In the genomic region with DNA sequence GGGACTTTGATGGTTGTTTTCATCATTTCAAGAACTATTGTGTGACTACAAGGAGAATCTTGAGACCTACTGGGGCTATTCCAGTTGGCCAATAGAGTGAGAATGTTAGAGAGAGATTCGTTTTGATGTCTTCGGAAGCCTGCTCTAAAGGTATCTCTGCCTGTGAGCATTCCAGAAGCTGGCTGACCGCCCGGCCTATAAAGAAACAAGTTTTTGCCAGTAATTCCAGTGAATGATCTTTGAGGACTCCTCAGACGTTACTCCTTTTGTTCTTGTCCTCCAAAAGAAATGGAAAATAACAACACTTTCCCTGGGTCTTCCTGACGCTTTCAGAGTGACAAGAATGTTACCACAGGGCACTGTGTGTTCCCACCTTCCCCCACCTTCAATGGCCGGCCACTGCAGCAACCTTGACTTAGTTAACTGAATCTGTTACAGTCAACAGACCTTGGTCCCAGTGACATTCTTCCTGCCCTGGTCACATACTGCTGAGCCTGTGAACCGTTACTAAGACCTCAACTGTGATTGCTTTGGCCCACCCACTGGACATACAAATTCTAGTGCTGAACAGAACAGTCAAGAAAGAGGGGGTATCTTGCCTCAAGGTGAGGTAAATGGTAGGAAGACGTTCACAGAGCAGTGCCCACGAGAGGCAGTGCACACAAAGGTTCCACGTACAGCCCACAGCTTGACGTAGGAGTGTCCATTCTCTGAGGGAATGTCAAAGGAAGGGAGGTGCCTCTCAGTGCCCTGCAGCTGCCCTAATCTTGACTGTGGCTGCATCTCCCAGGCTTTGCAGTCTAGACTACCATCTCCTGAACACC, we compare ENCODE assay signal across 15 mouse cellular contexts. TPM values are rescaled to one million over a fixed set of nuclear protein-coding genes. Genes with fewer than 3 reads are reported as not detected.
DNase-seq lines count a peak whose midpoint lies in the region; ATAC-seq and TF ChIP-seq lines count a peak whose summit lies in the region.
"Had no signal": no experiment of that assay in that cellular context is flagged by ENCODE, and none has a peak within 500 bp of the region (broad histone marks: within the 10 kb centered on the region; RNA-seq: fewer than 3 reads in every experiment).

No protein-coding gene starts in this region.

- TF ChIP-seq CTCF in left cerebral cortex, adult 2 months (IDR thresholded peaks at IDR 0.05) = no peak
- no peak for TF ChIP-seq CTCF in hindbrain, postnatal 0 days (IDR thresholded peaks at IDR 0.05; ENCODE audit: low read depth)

- no peak overlapping the region for H3K4me2 ChIP-seq in forebrain, embryonic 14.5 days (ENCODE audit: low read length)
- H3K4me2 ChIP-seq in forebrain, embryonic 13.5 days = no peak overlapping the region
- no peak overlapping the region for H3K4me2 ChIP-seq in hindbrain, postnatal 0 days (ENCODE audit: low read depth, low read length)
- no peak overlapping the region for H3K4me2 ChIP-seq in lung, embryonic 16.5 days (ENCODE audit: low read depth, low read length)
- H3K4me2 ChIP-seq: limb, embryonic 15.5 days; neural tube, embryonic 15.5 days had no signal

- intact Hi-C loops in left cerebral cortex, adult 2 months (cut with DNase I) = no loop called here
- intact Hi-C loops in left cerebral cortex, postnatal 36 days (cut with DNase I) = no loop called here

- 81% methylated on average over 12 of the region's 12 CpGs for WGBS in forebrain, embryonic 14.5 days
- 79% methylated on average over 12 of the region's 12 CpGs for WGBS in forebrain, embryonic 13.5 days
- 73% methylated on average over 12 of the region's 12 CpGs for WGBS in hindbrain, postnatal 0 days
- WGBS in lung, embryonic 16.5 days = 65% methylated on average over 12 of the region's 12 CpGs

- no peak for DNase-seq in forebrain, embryonic 14.5 days (ENCODE audit: low spot score)
- DNase-seq in left cerebral cortex, adult 2 months (ENCODE audit: extremely low spot score in 1 of 2, low spot score in 2 of 2) = no peak
- DNase-seq in left cerebral cortex, postnatal 36 days (ENCODE audit: low spot score in 2 of 2) = no peak
- DNase-seq in hindbrain, postnatal 0 days (ENCODE audit: low spot score) = no peak
- no peak for DNase-seq in adipocyte (ENCODE audit: low spot score)
- no peak for DNase-seq in yolk sac, embryonic 10.5 days (ENCODE audit: low spot score)
- DNase-seq: adrenal gland, adult 2 months; gastrocnemius, postnatal 36 days; thymus, postnatal 36 days had no signal

- ATAC-seq in forebrain, embryonic 14.5 days = no peak
- ATAC-seq in forebrain, embryonic 13.5 days = no peak
- no peak for ATAC-seq in hindbrain, postnatal 0 days
- ATAC-seq in lung, embryonic 16.5 days (ENCODE audit: low read depth) = peak; percentile 30; the same call in 1 of the 2 replicates

- no peak overlapping the region for H3K4me3 ChIP-seq in forebrain, embryonic 14.5 days (ENCODE audit: low read depth, low read length)
- H3K4me3 ChIP-seq in forebrain, embryonic 13.5 days = no peak overlapping the region
- H3K4me3 ChIP-seq in left cerebral cortex, adult 2 months = no peak overlapping the region
- no peak overlapping the region for H3K4me3 ChIP-seq in hindbrain, postnatal 0 days (ENCODE audit: low read length)
- no peak overlapping the region for H3K4me3 ChIP-seq in lung, embryonic 16.5 days (ENCODE audit: low read length)
- H3K4me3 ChIP-seq: limb, embryonic 15.5 days; neural tube, embryonic 15.5 days had no signal

- no peaks in the 10 kb centered on the region for H3K9me3 ChIP-seq in forebrain, embryonic 14.5 days (replicated peaks; ENCODE audit: control insufficient read depth, low read length)
- H3K9me3 ChIP-seq in forebrain, embryonic 13.5 days (replicated peaks) = no peaks in the 10 kb centered on the region
- no peaks in the 10 kb centered on the region for H3K9me3 ChIP-seq in hindbrain, postnatal 0 days (ENCODE audit: low read length)
- no peaks in the 10 kb centered on the region for H3K9me3 ChIP-seq in lung, embryonic 16.5 days (ENCODE audit: control insufficient read depth, low read length)
- H3K9me3 ChIP-seq: limb, embryonic 15.5 days; neural tube, embryonic 15.5 days had no signal

- H3K27ac ChIP-seq in forebrain, embryonic 14.5 days (ENCODE audit: low read depth, low read length) = peak overlapping the region; percentile 27; the same call in 1 of the 2 replicates
- no peak overlapping the region; the same call in 1 of the 2 replicates for H3K27ac ChIP-seq in forebrain, embryonic 13.5 days
- peak overlapping the region; percentile 18; the same call in 1 of the 2 replicates for H3K27ac ChIP-seq in left cerebral cortex, adult 2 months
- peak overlapping the region; percentile 32; the same call in 1 of the 2 replicates for H3K27ac ChIP-seq in hindbrain, postnatal 0 days
- H3K27ac ChIP-seq in lung, embryonic 16.5 days (ENCODE audit: low read length) = peak overlapping the region; percentile 49; the same call in 1 of the 2 replicates
- H3K27ac ChIP-seq: limb, embryonic 15.5 days; neural tube, embryonic 15.5 days had no signal

- no peaks in the 10 kb centered on the region for H3K27me3 ChIP-seq in forebrain, embryonic 14.5 days (replicated peaks; ENCODE audit: control insufficient read depth, insufficient read depth, low read length)
- H3K27me3 ChIP-seq in forebrain, embryonic 13.5 days = no peaks in the 10 kb centered on the region
- H3K27me3 ChIP-seq in hindbrain, postnatal 0 days (ENCODE audit: insufficient read depth, low read length) = no peaks in the 10 kb centered on the region
- no peaks in the 10 kb centered on the region for H3K27me3 ChIP-seq in lung, embryonic 16.5 days (ENCODE audit: control insufficient read depth, insufficient read depth, low read depth, low read length)
- H3K27me3 ChIP-seq: limb, embryonic 15.5 days; neural tube, embryonic 15.5 days had no signal

- no peaks in the 10 kb centered on the region for H3K36me3 ChIP-seq in forebrain, embryonic 14.5 days (ENCODE audit: control insufficient read depth, insufficient read depth, low read length)
- H3K36me3 ChIP-seq in forebrain, embryonic 13.5 days (ENCODE audit: poor library complexity, severe bottlenecking) = no peaks in the 10 kb centered on the region
- no peaks in the 10 kb centered on the region for H3K36me3 ChIP-seq in hindbrain, postnatal 0 days (ENCODE audit: insufficient read depth, low read length)
- H3K36me3 ChIP-seq in lung, embryonic 16.5 days (ENCODE audit: control insufficient read depth, insufficient read depth, low read length) = no peaks in the 10 kb centered on the region
- H3K36me3 ChIP-seq: G1E; limb, embryonic 15.5 days; neural tube, embryonic 15.5 days had no signal

- no peak overlapping the region for H3K9ac ChIP-seq in forebrain, embryonic 14.5 days (ENCODE audit: low read length)
- no peak overlapping the region for H3K9ac ChIP-seq in forebrain, embryonic 13.5 days
- no peak overlapping the region for H3K9ac ChIP-seq in hindbrain, postnatal 0 days (replicated peaks; ENCODE audit: low read length)
- H3K9ac ChIP-seq in lung, embryonic 16.5 days (ENCODE audit: low read length) = no peak overlapping the region
- H3K9ac ChIP-seq: limb, embryonic 15.5 days; neural tube, embryonic 15.5 days had no signal

- H3K4me1 ChIP-seq in forebrain, embryonic 14.5 days (ENCODE audit: control insufficient read depth, insufficient read depth, low read length) = no peaks in the 10 kb centered on the region
- H3K4me1 ChIP-seq in forebrain, embryonic 13.5 days = no peaks in the 10 kb centered on the region
- no peaks in the 10 kb centered on the region for H3K4me1 ChIP-seq in hindbrain, postnatal 0 days (ENCODE audit: insufficient read depth, low read length)
- peaks cover 4% of the 10 kb centered on the region; the same call in 1 of the 2 replicates for H3K4me1 ChIP-seq in lung, embryonic 16.5 days (replicated peaks; ENCODE audit: control insufficient read depth, insufficient read depth, low read length)
- H3K4me1 ChIP-seq: limb, embryonic 15.5 days; neural tube, embryonic 15.5 days had no signal

RNA-seq across cellular contexts. Expression of gene Ptprb, which starts 4.5 kb away (rescaled TPM):
- 1.5 and 2.5 TPM in 2 replicates for polyA plus RNA-seq in forebrain, embryonic 14.5 days (2014; fragmentation: Nextera tagmentation; extraction: Ambion mirVana)
- polyA plus RNA-seq in forebrain, embryonic 13.5 days (2015; fragmentation: Nextera tagmentation; extraction: Ambion mirVana) = 2.1 and 2.2 TPM in 2 replicates
- total RNA-seq in left cerebral cortex, adult 2 months (2021) = 10 to 100 TPM; 17.0 to 19.8 TPM
- total RNA-seq in left cerebral cortex, postnatal 36 days (2021) = 10 to 100 TPM; 17.5 to 20.6 TPM
- 8.1 and 8.8 TPM in 2 replicates for total RNA-seq in hindbrain, postnatal 0 days (2014; rRNA removed)
- polyA plus RNA-seq in hindbrain, postnatal 0 days (2015; fragmentation: Nextera tagmentation; extraction: Ambion mirVana) = 3.1 and 3.5 TPM in 2 replicates
- 17.1 and 18.4 TPM in 2 replicates for polyA plus RNA-seq in lung, embryonic 16.5 days (2015; fragmentation: Nextera tagmentation; extraction: Ambion mirVana)
- total RNA-seq: megakaryocyte, adult 5-6 weeks had no signal
- polyA plus RNA-seq: G1E had no signal
